Mouse (Mus musculus) E14TG2a.4 (cell line): ENCODE results near the gene Trappc3.

Experiments
- H3K27me3 ChIP-seq: 2 replicates; pipeline ENCODE4 v1.6.1; 2014; ENCODE audit warnings: low read length, control low read depth; ENCODE audit not compliant: insufficient read depth
- H3K36me3 ChIP-seq: 2 replicates; pipeline ENCODE4 v1.6.1; 2014; ENCODE audit warnings: low read length, control low read depth; ENCODE audit not compliant: insufficient read depth
- H3K4me1 ChIP-seq: replicated peaks from 2 replicates; pipeline ENCODE4 v1.6.1; 2014; ENCODE audit warnings: low read depth, low read length, control low read depth
- H3K4me3 ChIP-seq: replicated peaks from 2 replicates; pipeline ENCODE4 v1.5.1; 2014; ENCODE audit warnings: mild to moderate bottlenecking, low read length
- H3K9me3 ChIP-seq: 2 replicates; pipeline ENCODE4 v1.6.1; 2014; ENCODE audit warnings: low read length, control low read depth
- CTCF ChIP-seq: conservative IDR thresholded peaks from 2 replicates; pipeline ENCODE4 v1.5.1; 2014; ENCODE audit warnings: low read length
- NANOG ChIP-seq: IDR thresholded peaks from 2 replicates; pipeline ENCODE4 v1.6.1; 2014; ENCODE audit warnings: borderline replicate concordance, low read length, mixed read lengths
- POU5F1 ChIP-seq: IDR thresholded peaks from 2 replicates; pipeline ENCODE4 v1.6.1; 2014; ENCODE audit warnings: low read length, borderline replicate concordance

Trappc3 gene

DNA sequence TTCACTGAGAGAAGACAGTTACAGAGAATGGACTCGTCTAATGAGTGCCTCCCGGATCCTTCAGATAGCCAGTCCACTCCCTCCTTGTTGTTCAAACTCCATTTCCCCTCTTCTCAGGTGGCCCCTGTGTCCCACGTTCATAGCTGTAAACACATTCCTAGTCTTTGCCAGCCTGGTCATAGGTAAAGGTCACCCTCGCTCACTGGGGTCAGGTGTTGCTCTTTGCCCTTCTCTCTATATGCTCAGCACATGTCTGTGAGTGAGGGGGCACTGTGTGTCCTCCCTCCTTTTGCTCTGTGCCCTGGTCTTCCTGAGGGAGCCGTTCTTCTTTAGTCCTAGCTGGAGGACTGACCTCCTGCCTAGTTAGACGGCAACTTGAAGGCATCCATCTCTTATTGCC, 57.7 kb downstream of the Trappc3 start:
- Histone ChIP-seq H3K4me3 (peak overlapping the region; percentile 2; the same call in 1 of the 2 replicates), H3K4me1 (peaks cover 78% of the 10 kb centered on the region), H3K36me3 (peaks cover 55% of the 10 kb centered on the region), H3K9me3 (no peaks in the 10 kb centered on the region), H3K27me3 (peaks cover 31% of the 10 kb centered on the region)
- TF ChIP-seq NANOG (no peak), POU5F1 (no peak), CTCF (no peak)

DNA sequence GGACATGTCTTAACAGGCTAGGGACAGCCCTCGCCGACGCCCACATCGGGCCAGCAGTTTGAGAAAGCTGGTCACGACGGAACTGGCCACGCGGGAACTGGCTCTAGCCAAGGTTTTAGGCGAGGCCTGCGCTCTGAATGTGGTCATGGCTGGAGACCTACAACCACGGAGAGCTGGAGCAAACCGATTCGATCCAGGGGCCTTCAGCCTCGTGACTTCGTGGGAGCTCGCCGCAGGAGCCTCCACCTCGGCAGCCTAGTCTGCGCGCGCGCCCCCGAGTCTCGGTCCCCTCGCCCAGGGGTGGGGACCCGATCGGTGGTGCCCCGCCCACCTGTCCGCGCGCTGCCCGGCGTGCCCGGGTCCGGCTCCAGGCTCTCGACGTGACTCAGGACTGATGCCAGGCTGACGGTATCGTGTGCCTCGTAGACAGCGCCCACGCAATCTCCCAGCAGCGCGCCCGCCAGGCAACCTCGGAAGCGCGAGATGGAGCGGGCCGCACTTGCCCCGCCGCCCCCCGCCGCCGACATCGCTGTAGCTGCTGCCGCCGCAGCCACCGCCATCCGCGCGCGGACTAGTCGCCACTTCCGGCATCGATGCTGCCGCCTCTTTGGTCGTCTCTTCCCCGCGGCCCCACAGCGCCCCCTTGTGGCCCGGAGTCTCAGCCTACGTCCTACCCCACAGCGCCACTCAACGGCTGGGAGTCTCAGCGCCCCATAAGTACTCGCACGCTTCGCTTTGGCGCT, 59.2 kb downstream of the Trappc3 start, which contains the start of gene Adprhl2:
TSS of gene Adprhl2 (minus strand) at position 593 of the 743 bp plus-strand sequence.
- Histone ChIP-seq H3K9me3 (no peaks in the 10 kb centered on the region), H3K27me3 (peaks cover 38% of the 10 kb centered on the region), H3K4me3 (peak within 1 kb of the TSS; percentile 96), H3K4me1 (peaks cover 79% of the 10 kb centered on the region), H3K36me3 (peaks cover 42% of the 10 kb centered on the region)
- TF ChIP-seq NANOG: no peak
- no peak for TF ChIP-seq POU5F1
- TF ChIP-seq CTCF: peak; percentile 90

DNA sequence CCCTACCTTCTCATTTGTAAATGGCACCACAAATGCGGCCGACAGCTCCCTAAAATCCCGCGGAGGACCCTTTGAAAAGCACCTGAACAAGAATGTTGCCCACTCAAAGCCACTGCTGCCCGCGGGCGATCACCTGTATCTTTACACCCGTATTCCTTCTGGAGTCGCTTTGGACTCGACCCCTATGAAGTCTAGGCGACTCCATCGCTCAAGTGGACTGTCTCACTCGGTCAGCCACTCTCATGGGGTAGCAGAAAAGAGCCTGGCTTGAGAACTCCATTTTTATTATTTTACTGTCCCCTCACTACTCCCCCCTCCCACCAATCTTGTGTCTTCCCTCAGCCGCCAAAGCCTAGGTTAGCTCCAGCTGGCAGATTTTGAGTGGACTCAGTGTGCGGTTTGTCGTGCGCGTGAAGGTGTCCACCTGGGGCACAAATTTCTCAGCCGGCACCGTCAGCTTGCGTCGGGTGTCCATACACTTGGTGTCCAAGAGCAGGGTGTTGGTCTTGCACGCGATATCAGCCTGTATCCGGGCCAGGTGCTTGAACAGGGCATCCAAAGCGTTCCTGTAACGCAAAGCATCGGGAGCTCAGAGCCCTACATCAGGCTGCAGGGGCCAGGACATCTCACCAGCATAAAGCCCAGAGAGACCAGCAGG, 59.9 kb downstream of the Trappc3 start:
- H3K9me3 ChIP-seq: no peaks in the 10 kb centered on the region
- peaks cover 74% of the 10 kb centered on the region for H3K4me1 ChIP-seq
- H3K4me3 ChIP-seq: peak overlapping the region; percentile 96
- peaks cover 38% of the 10 kb centered on the region for H3K27me3 ChIP-seq
- TF ChIP-seq NANOG: no peak
- TF ChIP-seq CTCF: no peak
- TF ChIP-seq POU5F1: no peak
- H3K36me3 ChIP-seq: peaks cover 35% of the 10 kb centered on the region

DNA sequence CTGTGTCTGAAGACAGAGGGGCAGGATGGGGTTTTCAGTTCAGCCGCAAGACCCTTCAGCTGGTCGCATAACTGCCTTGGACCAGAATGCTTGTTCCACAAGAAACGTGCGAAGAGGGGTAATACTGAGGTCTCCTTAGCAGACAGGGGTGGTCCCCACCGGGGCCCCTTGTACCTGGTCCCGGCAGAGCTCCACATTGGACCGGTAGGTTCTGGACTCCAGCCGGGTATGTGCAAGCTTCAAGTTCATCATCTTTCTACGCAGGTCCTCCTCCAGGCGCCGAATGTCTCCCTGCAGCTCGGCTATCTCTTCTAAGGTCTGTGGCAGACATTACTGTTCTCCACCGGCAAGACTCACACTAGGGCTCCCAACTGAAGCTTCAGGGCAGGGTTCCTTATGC, 60.5 kb downstream of the Trappc3 start:
- Histone ChIP-seq H3K9me3 (no peaks in the 10 kb centered on the region), H3K27me3 (peaks cover 38% of the 10 kb centered on the region), H3K4me3 (no peak overlapping the region), H3K4me1 (peaks cover 69% of the 10 kb centered on the region), H3K36me3 (peaks cover 29% of the 10 kb centered on the region)
- no peak for TF ChIP-seq CTCF

DNA sequence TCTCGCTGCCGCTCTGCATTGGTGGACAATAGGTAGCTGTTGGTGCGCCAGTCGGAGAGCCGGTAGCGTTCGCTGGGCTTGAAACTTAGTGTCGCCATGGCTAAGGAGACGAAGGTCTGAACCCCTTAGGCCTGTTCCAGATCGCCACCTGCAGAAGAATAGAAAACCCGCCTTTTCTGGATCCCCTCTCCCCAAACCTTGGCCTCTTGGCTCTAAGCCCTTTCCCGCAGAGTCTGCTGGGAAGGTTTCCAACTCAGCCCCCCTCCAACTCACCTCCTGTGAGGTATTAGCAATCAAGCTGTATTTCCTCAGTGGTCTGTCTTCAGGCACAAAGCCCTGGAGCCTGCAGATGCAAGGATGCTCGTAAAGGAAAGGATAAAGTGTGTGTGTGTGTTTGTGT, 62.7 kb downstream of the Trappc3 start:
- Histone ChIP-seq H3K36me3 (peaks cover 6% of the 10 kb centered on the region), H3K27me3 (peaks cover 38% of the 10 kb centered on the region), H3K9me3 (no peaks in the 10 kb centered on the region), H3K4me3 (peak overlapping the region; percentile 69), H3K4me1 (peaks cover 63% of the 10 kb centered on the region)
- TF ChIP-seq NANOG: no peak

DNA sequence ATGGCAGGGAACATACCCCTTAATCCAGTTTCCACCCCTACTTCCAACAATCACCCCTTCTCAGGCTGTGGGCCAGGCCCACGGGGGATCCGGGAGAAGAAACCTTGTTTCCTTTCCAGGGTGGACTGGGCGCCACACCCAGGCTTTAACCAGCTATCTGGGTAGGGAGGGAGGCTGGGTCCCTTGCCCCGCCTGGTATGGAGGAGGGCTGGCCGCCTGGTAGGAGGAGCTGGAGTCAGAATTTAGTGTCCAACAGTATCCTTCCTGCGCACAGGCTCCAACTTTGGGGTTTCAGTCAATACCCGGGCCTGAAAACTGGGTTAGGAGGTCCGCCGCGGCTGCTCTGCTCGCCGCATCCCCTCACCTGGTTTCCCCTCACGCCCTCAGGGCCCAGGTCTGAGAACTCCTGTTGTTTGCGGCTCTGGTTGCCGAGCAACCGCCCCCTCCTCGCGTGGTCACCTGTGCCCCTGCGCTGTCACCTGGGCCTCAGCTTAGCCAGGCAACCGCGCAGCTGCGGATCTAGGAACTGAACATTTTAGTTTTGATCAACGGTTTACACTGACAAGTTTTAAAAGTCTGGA, 63.2 kb downstream of the Trappc3 start, which contains the start of gene Tekt2:
TSS of gene Tekt2 (minus strand) at position 408 of the 581 bp plus-strand sequence.
- TF ChIP-seq CTCF (no peak), POU5F1 (no peak), NANOG (no peak)
- peaks cover 38% of the 10 kb centered on the region for H3K27me3 ChIP-seq
- peak within 1 kb of the TSS; percentile 69 for H3K4me3 ChIP-seq
- H3K36me3 ChIP-seq: peaks cover 2% of the 10 kb centered on the region; the same call in 1 of the 2 replicates
- H3K4me1 ChIP-seq: peaks cover 58% of the 10 kb centered on the region
- no peaks in the 10 kb centered on the region for H3K9me3 ChIP-seq
